Mouse (Mus musculus): ENCODE results near the gene Cacfd1. TPM values are rescaled to one million over a fixed set of nuclear protein-coding genes. Genes with fewer than 3 reads are reported as not detected.
A peak's percentile ranks its signal among the peaks of the same experiment; 100 is the strongest.

The Cacfd1 gene
- polyA plus RNA-seq (2012; rRNA removed) = 63.7 and 64.1 TPM in 2 replicates

DNA sequence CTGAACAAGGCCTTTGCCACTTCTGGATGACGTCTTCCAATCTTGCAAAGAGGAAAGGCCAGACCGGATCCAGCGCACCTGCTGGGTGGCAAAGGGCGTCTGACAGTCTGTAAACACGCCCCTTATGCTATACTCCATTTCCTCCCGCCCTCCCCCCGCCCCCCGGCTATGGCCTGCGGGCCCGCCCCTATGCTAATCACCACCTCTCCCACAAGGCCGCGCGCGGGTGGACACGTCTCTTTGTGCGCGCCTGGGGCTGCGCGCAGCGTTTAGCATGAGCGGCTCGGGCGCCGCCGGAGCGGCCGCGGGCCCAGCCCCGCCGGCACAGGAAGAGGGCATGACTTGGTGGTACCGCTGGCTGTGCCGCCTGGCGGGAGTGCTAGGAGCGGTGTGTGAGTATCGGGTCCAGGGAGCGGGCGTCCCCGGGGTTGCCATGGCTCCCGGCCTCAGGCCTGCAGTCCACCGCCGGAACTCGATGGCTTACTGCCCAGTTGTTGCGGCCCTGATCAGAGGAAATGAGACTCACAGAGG is at the start of gene Cacfd1:
Gene Cacfd1, plus strand, starts transcription at position 213 of the 531 bp plus-strand sequence.
- Histone ChIP-seq H3K27ac (ENCODE audit: insufficient read depth, low read length) (peak within 1 kb of the TSS; percentile 28; the same call in 1 of the 2 replicates), H3K4me3 (ENCODE audit: insufficient read depth, low read length) (peak within 1 kb of the TSS; percentile 52), H3K4me1 (ENCODE audit: control insufficient read depth, insufficient read depth, low read length) (peaks cover 2% of the 10 kb centered on the region; the same call in 1 of the 2 replicates)
- TF ChIP-seq CTCF (IDR thresholded peaks at IDR 0.05; ENCODE audit: extremely low read depth, insufficient read depth, low read length) = no peak
- TF ChIP-seq POLR2A (IDR thresholded peaks at IDR 0.05; ENCODE audit: extremely low read depth, insufficient read depth, low read length) = peak; percentile 57; the same call in 1 of the 2 replicates

DNA sequence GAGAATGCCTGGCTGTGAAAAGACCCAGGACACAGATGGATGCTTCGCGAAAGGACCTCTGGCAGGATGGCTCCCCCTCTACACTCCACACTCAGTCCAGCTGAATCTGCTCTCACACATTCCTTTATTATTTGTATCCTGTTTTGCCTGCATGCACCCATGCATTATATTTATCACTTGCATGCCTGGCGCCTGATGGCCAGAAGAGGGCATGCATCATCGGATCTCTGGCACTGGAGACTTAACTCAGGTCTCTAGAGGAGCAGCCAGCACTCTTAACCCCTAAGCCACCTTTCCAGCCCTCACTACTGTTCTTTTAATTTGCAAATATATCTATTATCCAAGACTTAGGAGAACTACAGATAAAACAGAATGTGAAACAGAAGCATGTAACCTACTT is 49.0 kb upstream of the Cacfd1 start:
- H3K4me1 ChIP-seq (ENCODE audit: control insufficient read depth, insufficient read depth, low read length) = peaks cover 9% of the 10 kb centered on the region; the same call in 1 of the 2 replicates
- H3K4me3 ChIP-seq (ENCODE audit: insufficient read depth, low read length) = no peak overlapping the region
- H3K27ac ChIP-seq (ENCODE audit: insufficient read depth, low read length) = no peak overlapping the region
- TF ChIP-seq POLR2A (IDR thresholded peaks at IDR 0.05; ENCODE audit: extremely low read depth, insufficient read depth, low read length) (no peak), CTCF (IDR thresholded peaks at IDR 0.05; ENCODE audit: extremely low read depth, insufficient read depth, low read length) (0 out of 2 replicates have a peak, but pooled peaks have one; percentile 12)

DNA sequence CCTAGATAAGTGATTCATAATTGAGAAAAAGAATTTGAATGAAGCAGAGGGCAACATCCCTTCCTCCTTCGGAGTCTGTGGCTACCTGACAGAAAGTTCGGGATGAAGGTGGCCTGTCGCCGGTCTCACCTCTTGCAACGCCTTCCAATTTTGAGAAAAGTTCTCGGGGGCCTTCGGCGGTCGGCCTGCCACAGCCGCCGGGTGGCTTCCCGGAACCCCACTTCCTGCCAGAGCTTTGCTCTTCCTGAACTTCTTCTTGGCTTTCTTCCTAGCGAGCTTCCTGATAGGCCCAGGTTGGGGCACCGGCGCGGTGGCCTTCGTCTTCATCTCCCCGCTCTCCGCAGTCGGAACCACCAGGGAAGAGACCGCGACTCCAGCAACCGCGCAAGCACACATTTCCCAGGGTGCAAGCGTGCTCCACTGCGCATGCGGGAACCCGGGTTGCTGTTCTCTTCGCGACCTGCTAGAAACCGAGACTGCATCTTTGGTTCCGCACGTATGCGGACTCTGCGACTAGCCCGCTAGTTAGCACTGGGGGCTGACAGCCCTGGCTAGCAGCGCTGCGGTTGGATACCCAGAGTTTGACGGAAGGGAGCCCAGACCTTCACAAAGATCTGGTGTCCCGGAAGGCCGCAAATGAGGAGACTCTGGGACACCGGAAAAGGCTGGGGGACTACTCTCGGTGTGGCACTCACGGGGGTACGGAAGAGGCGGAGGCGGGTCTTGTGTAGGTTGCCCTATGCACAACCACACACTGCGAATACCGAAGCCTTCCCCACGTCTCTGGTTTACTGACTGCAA is 45.6 kb upstream of the Cacfd1 start, which contains the start of gene Rexo4:
Gene Rexo4, minus strand, starts transcription at position 464 of the 801 bp plus-strand sequence.
- Histone ChIP-seq H3K4me1 (ENCODE audit: control insufficient read depth, insufficient read depth, low read length) (peaks cover 9% of the 10 kb centered on the region; the same call in 1 of the 2 replicates), H3K4me3 (ENCODE audit: insufficient read depth, low read length) (peak within 1 kb of the TSS; percentile 41), H3K27ac (ENCODE audit: insufficient read depth, low read length) (peak within 1 kb of the TSS; percentile 23)
- TF ChIP-seq POLR2A (IDR thresholded peaks at IDR 0.05; ENCODE audit: extremely low read depth, insufficient read depth, low read length) = peak; percentile 84
- TF ChIP-seq CTCF (IDR thresholded peaks at IDR 0.05; ENCODE audit: extremely low read depth, insufficient read depth, low read length) = no peak

- H3K4me3 ChIP-seq (ENCODE audit: insufficient read depth, low read length) = peak overlapping the region; percentile 41
- peak overlapping the region; percentile 23; the same call in 1 of the 2 replicates for H3K27ac ChIP-seq (ENCODE audit: insufficient read depth, low read length)
- no peak for TF ChIP-seq CTCF (IDR thresholded peaks at IDR 0.05; ENCODE audit: extremely low read depth, insufficient read depth, low read length)
- no peak for TF ChIP-seq POLR2A (IDR thresholded peaks at IDR 0.05; ENCODE audit: extremely low read depth, insufficient read depth, low read length)
- peaks cover 9% of the 10 kb centered on the region; the same call in 1 of the 2 replicates for H3K4me1 ChIP-seq (ENCODE audit: control insufficient read depth, insufficient read depth, low read length)
These were observed 44.9 kb upstream of the Cacfd1 start for GRCm38 (mm10) chr2:26964724-26965370.

DNA sequence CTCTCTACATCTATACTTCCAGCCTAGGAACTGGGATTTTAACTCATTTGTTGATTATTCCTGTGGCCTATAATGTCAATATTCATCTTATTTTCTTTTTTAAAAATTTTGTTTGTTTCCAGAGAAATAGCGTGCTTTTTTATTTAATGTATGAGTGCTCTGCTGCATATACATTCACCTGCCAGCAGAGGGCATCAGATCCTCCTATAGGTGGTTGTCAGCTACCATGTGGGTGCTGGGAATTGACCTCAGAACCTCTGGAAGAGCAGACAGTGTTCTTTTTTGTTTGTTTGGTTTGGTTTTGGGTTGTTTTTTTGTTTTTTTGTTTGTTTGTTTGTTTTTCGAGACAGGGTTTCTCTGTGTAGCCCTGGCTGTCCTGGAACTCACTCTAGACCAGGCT is 42.5 kb upstream of the Cacfd1 start:
- Histone ChIP-seq H3K4me3 (ENCODE audit: insufficient read depth, low read length) (no peak overlapping the region), H3K4me1 (ENCODE audit: control insufficient read depth, insufficient read depth, low read length) (peaks cover 2% of the 10 kb centered on the region; the same call in 1 of the 2 replicates), H3K27ac (ENCODE audit: insufficient read depth, low read length) (no peak overlapping the region)
- TF ChIP-seq CTCF (IDR thresholded peaks at IDR 0.05; ENCODE audit: extremely low read depth, insufficient read depth, low read length) (no peak), POLR2A (IDR thresholded peaks at IDR 0.05; ENCODE audit: extremely low read depth, insufficient read depth, low read length) (no peak)

GRCm38 (mm10) chr2:26973116-26973515 is 36.6 kb upstream of the Cacfd1 start, which contains the start of gene Adamts13:
Gene Adamts13 (plus strand): TSS chr2:26973416.
- TF ChIP-seq CTCF (IDR thresholded peaks at IDR 0.05; ENCODE audit: extremely low read depth, insufficient read depth, low read length) = no peak
- TF ChIP-seq POLR2A (IDR thresholded peaks at IDR 0.05; ENCODE audit: extremely low read depth, insufficient read depth, low read length) = no peak
- Histone ChIP-seq H3K4me1 (ENCODE audit: control insufficient read depth, insufficient read depth, low read length) (no peaks in the 10 kb centered on the region), H3K27ac (ENCODE audit: insufficient read depth, low read length) (no peak within 1 kb of the TSS), H3K4me3 (ENCODE audit: insufficient read depth, low read length) (no peak within 1 kb of the TSS)

GRCm38 (mm10) chr2:26973960-26974359 is 35.8 kb upstream of the Cacfd1 start:
- Histone ChIP-seq H3K27ac (ENCODE audit: insufficient read depth, low read length) (no peak overlapping the region), H3K4me3 (ENCODE audit: insufficient read depth, low read length) (no peak overlapping the region), H3K4me1 (ENCODE audit: control insufficient read depth, insufficient read depth, low read length) (no peaks in the 10 kb centered on the region)
- no peak for TF ChIP-seq CTCF (IDR thresholded peaks at IDR 0.05; ENCODE audit: extremely low read depth, insufficient read depth, low read length)
- TF ChIP-seq POLR2A (IDR thresholded peaks at IDR 0.05; ENCODE audit: extremely low read depth, insufficient read depth, low read length) = no peak

DNA sequence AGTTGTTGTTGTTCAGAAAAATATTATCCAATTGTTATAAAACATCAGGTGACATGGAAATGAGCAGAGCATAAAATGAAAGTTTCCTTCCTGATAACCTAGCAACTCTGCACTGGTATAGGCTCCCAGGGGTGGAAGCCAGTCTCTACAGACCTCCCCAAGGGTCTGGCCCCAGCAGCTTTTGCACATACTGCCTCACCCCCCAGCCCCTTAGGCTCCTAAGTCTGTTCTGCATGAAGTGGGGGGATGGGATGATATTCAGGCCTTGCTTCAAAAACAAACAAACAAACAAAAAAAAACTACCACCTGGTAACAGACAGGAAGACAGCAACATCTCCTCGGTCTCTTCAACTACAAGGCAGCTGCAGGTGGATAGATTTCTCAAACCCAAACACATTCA is 29.4 kb upstream of the Cacfd1 start:
- H3K27ac ChIP-seq (ENCODE audit: insufficient read depth, low read length) = no peak overlapping the region
- no peak for TF ChIP-seq CTCF (IDR thresholded peaks at IDR 0.05; ENCODE audit: extremely low read depth, insufficient read depth, low read length)
- no peak for TF ChIP-seq POLR2A (IDR thresholded peaks at IDR 0.05; ENCODE audit: extremely low read depth, insufficient read depth, low read length)
- no peak overlapping the region for H3K4me3 ChIP-seq (ENCODE audit: insufficient read depth, low read length)
- no peaks in the 10 kb centered on the region for H3K4me1 ChIP-seq (ENCODE audit: control insufficient read depth, insufficient read depth, low read length)

- no peak overlapping the region for H3K4me3 ChIP-seq (ENCODE audit: insufficient read depth, low read length)
- H3K27ac ChIP-seq (ENCODE audit: insufficient read depth, low read length) = no peak overlapping the region
- no peaks in the 10 kb centered on the region for H3K4me1 ChIP-seq (ENCODE audit: control insufficient read depth, insufficient read depth, low read length)
- TF ChIP-seq POLR2A (IDR thresholded peaks at IDR 0.05; ENCODE audit: extremely low read depth, insufficient read depth, low read length) (no peak), CTCF (IDR thresholded peaks at IDR 0.05; ENCODE audit: extremely low read depth, insufficient read depth, low read length) (no peak)
These were observed 25.5 kb upstream of the Cacfd1 start for GRCm38 (mm10) chr2:26984179-26984578.
